20 mouse cellular contexts compared by ENCODE assay signal in genomic region chr13:51765369-51765768, GRCm38 (mm10). TPM values are rescaled to one million over a fixed set of nuclear protein-coding genes. Genes with fewer than 3 reads are reported as not detected.
DNase-seq lines count a peak whose midpoint lies in the region; ATAC-seq and TF ChIP-seq lines count a peak whose summit lies in the region.
"Had no signal": no experiment of that assay in that cellular context is flagged by ENCODE, and none has a peak within 500 bp of the region (broad histone marks: within the 10 kb centered on the region; RNA-seq: fewer than 3 reads in every experiment).

No protein-coding gene starts in this region.

- no peaks in the 10 kb centered on the region for H3K27me3 ChIP-seq in spleen, adult 2 months (ENCODE audit: control insufficient read depth, insufficient read depth, low read length)
- H3K27me3 ChIP-seq: CH12.LX; embryonic facial prominence, embryonic 12.5 days; forebrain, embryonic 12.5 days; heart, embryonic 12.5 days; hindbrain, embryonic 15.5 days; Patski had no signal

- peak in 1 of 2 experiments; percentile 52 for DNase-seq in spleen, adult 2 months (ENCODE audit: low read depth in 1 of 2, low spot score in 2 of 2)
- DNase-seq in spleen, postnatal 14 days (ENCODE audit: low spot score in 2 of 2), result no peak
- peak; percentile 42 for DNase-seq in CD4-positive helper T cell, adult 2 months (ENCODE audit: low read depth, low spot score)
- DNase-seq in thymus, postnatal 25 days, result peak; percentile 53
- DNase-seq in adrenal gland, adult 18-20 months (ENCODE audit: low spot score in 2 of 2), result no peak
- no peak for DNase-seq in lung, postnatal 10 days
- DNase-seq: adrenal gland, adult 2 months; adrenal gland, postnatal 36 days; cerebellum, adult 8-10 months; cerebellum, postnatal 14 days; gastrocnemius, postnatal 10 days had no signal

- peaks cover 8% of the 10 kb centered on the region for H3K36me3 ChIP-seq in spleen, adult 2 months (ENCODE audit: control insufficient read depth, insufficient read depth, low read length)
- H3K36me3 ChIP-seq: embryonic facial prominence, embryonic 12.5 days; forebrain, embryonic 12.5 days; heart, embryonic 12.5 days; hindbrain, embryonic 15.5 days had no signal

- H3K4me3 ChIP-seq in spleen, adult 2 months (ENCODE audit: extremely low read depth, insufficient read depth, insufficient read length), result no peak overlapping the region
- H3K4me3 ChIP-seq: embryonic facial prominence, embryonic 12.5 days; forebrain, embryonic 12.5 days; heart, embryonic 12.5 days; hindbrain, embryonic 15.5 days had no signal

- H3K4me1 ChIP-seq in spleen, adult 2 months (ENCODE audit: control insufficient read depth, insufficient read depth, insufficient read length), result peaks cover 64% of the 10 kb centered on the region; the same call in 1 of the 2 replicates

- no peak for TF ChIP-seq POLR2A in spleen, adult 2 months (IDR thresholded peaks at IDR 0.05; ENCODE audit: low read depth, low read length)

- 34% methylated on average over 5 of the region's 5 CpGs for WGBS in spleen, adult 2 months

- no peak for TF ChIP-seq CTCF in spleen, adult 2 months (IDR thresholded peaks at IDR 0.05; ENCODE audit: extremely low read depth, insufficient read depth, insufficient read length, insufficient replicate concordance)

- peak overlapping the region; percentile 47 for H3K27ac ChIP-seq in spleen, adult 2 months (ENCODE audit: insufficient read depth, low read length)
- H3K27ac ChIP-seq: embryonic facial prominence, embryonic 12.5 days; forebrain, embryonic 12.5 days; hindbrain, embryonic 15.5 days had no signal

- peak; percentile 22 to 54; a peak in 2 of 4 replicates for ATAC-seq in hematopoietic stem cell, adult 5-6 weeks (replicated peaks in 1 of 2; ENCODE audit: insufficient read depth in 1 of 2, low FRiP score in 2 of 2, low TSS enrichment in 1 of 2, low read depth in 1 of 2, poor library complexity in 2 of 2, severe bottlenecking in 2 of 2)
- ATAC-seq: activated CD4-positive, CD25-positive, alpha-beta regulatory T cell, adult 4 months; forebrain, embryonic 16.5 days; Patski had no signal

RNA-seq across cellular contexts. Expression of gene Sema4d, which starts 28.2 kb away (rescaled TPM):
- polyA plus RNA-seq in spleen, adult 2 months (2012; rRNA removed), result 77.0 and 103 TPM in 2 replicates
- 16.9 and 26.5 TPM in 2 replicates for total RNA-seq in hematopoietic stem cell, adult 5-6 weeks (2017)
- 10 to 100 TPM in 1 of 2 experiments, 1 to 10 TPM in 1; 8.0 to 13.5 TPM for total RNA-seq in adrenal gland, adult 18-20 months (2021)

Comparison
In these comparisons a context has a peak if more than half of its experiments do, and no peak if none do; other contexts are left out.
1. DNase-seq: peak in CD4-positive helper T cell, adult 2 months (single experiment) and thymus, postnatal 25 days (single experiment); none in spleen, postnatal 14 days (0 of 2), adrenal gland, adult 18-20 months (0 of 2) and lung, postnatal 10 days (single experiment).